Mouse (Mus musculus): Measurements from ENCODE around the gene Eef2k.
"Not testable (repeated sequence)": the region's sequence is repeated elsewhere in the genome, so short reads cannot be mapped to it uniquely, and the experiment has no call there.

Gene Eef2k

DNA sequence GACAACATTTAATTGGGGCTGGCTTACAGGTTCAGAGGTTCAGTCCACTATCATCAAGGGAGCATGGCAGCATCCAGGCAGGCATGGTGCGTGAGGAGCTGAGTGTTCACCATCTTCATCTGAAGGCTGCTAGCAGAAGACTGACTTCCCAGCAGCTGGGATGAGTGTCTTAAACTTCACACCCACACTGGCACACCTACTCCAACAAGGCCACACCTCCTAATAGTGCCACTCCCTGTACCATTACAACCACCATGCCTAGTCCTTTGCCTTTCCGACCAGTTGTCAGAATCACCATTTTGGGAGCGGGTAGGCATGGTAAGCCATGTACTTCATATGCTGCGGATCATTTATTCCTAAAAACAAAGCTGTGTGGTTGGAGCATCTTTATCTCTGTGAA is 38.1 kb downstream of the Eef2k start:
- DNase-seq (ENCODE audit: low spot score), result no peak

- DNase-seq (ENCODE audit: low spot score), result no peak
Observed at GRCm38 (mm10) chr7:120881451-120881850, 38.8 kb downstream of the Eef2k start.

- DNase-seq (ENCODE audit: low spot score), result no peak
Observed at GRCm38 (mm10) chr7:120882674-120883073, 40.0 kb downstream of the Eef2k start.

DNA sequence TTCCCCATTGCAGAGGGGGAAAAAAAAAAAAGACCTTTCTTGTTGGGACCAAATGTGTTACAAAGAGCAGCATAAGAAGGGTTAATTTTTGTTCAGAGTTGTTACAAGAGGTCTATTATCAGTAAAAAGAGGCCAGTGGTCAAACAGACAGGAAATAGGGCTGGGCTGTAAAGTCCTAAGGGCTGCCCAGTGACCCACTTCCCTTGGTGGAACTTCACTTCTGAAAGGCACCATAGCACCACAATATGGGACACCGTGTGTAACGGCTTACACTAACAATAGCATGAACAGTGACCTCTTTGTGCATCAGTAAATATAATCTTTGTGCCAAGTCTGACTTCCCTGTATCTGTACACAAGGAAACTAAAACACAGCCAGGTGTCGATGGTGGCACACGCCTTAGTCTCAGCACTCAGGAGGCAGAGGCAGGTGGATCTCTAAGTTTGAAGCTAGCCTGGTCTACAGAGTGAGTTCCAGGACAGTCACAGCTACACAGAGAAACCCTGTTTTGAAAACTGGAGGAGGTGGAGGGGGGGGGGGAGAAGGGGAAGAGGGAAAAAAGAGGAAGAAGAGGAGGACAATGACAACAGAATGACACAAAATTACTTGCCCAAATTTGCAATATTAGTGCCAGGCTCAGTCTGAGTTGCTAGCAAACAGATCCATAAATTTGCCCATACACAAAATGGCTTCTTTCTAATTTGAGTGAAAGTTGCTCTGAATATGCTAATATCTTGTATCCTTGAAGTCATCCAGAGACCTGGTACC is 41.1 kb downstream of the Eef2k start:
- no peak for DNase-seq (ENCODE audit: low spot score)

GRCm38 (mm10) chr7:120884746-120885145 is 42.1 kb downstream of the Eef2k start:
- no peak for DNase-seq (ENCODE audit: low spot score)

DNA sequence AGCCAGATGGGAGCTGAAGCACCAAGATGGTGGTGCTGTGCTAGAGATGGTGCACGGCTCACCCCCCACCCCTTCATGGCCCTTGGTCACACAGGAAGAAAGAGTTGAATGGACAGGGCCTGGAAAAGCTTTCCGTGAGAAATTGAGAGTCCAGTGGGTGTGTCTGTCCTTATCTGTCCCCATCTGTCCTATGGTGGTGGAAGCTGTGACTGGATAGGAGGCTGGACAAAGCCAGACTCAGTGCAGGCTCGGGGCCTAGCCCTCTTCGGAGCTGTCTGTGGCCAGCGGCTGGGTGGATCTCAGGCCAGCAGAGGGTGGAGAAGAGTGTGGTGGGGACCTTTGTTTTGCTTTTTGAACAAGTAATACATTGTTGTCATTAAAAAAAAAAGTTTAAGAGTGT is 50.5 kb downstream of the Eef2k start:
- no peak for DNase-seq (ENCODE audit: low spot score)

DNA sequence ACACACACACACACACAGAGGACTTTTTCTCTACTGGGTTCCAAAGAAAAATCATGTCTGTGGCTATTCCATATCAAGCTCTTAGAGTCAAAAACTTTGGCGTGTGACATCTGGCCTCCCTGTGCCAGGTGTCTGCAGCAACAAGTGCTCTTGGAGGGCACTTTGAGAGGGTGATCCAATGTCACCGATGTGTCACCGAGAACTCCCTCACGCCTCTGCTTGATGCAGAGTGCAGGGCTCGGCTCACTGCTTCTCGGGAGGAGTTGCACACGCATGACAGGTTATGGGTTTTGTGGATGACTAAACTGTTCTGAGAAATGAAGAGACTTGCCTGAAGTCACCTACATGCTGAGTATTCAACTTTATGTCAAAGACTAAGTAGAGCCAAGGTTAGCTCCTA is 54.4 kb downstream of the Eef2k start:
- no peak for DNase-seq (ENCODE audit: low spot score)

DNA sequence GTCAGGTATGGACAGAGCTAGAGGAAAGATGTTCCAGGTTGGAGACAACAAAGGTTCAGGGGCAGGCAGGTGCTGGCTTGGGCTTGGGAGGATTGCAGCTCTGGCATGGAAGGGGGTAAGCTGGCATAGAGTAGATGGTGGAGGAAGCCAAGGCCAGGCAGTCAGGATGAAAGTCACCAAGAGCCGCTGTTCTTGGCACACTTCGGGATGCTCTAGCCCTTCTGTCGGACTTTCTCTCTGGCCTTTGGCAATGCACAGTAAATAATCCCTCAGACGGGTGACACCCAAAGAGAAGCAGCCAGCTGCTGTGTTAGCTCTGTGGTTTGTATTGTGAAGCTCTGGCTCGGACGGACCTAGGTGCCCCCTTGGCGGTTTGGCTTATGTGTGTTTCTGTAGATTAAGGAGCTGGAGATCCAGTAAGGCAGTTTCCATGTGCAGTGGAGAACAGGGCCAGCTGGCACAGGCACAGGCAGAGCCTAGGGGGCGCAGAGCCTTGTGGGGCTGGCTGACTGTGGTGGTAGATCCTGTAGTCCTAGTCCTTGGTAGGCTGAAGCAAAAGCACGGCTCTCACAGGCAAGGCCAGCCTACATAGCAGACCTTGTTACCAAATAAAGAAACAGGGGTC is 55.2 kb downstream of the Eef2k start:
- DNase-seq (ENCODE audit: low spot score), result no peak

GRCm38 (mm10) chr7:120900191-120900590 is 57.6 kb downstream of the Eef2k start:
- no peak for DNase-seq (ENCODE audit: low spot score)

DNA sequence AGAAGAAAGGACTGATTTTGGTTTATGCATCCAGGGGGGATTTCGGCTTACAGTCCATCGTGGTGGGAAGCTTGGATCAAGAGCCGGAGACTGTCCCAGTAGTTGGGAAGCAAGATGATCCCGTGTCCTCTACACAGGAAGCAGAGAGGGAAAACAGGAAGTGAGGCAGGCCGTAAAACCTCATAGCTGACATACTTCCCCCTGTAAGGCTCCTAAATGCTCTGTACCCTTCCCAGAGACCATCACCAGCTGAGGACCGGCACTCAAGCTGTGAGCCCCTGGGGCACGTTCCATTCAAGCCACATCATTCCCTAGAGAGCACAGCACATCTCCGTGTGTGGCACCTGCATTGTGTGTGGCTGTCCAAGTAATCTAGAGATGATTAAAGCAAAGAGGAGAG is 59.1 kb downstream of the Eef2k start:
- no peak for DNase-seq (ENCODE audit: low spot score)

DNA sequence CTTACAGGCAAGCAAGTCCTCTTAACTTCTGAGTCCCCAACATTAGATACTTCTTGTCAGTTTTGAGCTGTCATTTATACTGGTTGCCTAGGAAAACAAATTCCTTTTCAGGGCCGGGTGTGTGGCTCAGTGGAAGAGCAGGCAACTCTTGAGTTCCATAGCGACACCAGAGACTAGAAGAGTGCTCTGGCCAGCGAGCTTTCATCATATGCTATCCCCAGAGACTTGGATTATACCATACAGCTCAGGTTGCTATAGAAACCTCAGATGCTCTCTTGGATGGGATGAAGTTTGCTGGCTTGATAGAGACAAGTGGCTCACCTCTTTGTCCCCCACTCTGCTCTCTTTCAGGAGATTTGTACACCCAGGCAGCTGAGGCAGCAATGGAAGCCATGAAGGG is 60.3 kb downstream of the Eef2k start:
- no peak for DNase-seq (ENCODE audit: low spot score)

DNA sequence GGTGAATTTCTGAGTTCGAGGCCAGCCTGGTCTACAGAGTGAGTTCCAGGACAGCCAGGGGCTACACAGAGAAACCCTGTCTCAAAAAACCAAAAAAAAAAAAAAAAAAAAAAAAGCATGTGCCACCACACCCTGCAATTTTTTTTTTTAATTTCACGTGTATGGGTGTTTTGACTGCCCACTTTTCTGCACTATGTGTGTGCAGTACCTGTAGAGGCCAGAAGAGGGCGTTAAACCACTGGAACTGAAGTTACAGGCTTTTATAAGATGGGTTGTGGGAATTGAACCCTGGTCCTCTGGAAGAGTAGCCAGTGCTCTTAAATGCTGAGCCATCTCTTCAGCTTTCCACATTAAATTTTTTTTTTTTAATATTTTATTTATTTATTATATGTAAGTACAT is 67.5 kb downstream of the Eef2k start:
- not testable (repeated sequence) for DNase-seq (ENCODE audit: low spot score)

GRCm38 (mm10) chr7:120911268-120911667 is 68.6 kb downstream of the Eef2k start:
- not testable (repeated sequence) for DNase-seq (ENCODE audit: low spot score)

GRCm38 (mm10) chr7:120913332-120913731 is 70.7 kb downstream of the Eef2k start:
- no peak for DNase-seq (ENCODE audit: low spot score)

- no peak for DNase-seq (ENCODE audit: low spot score)
Observed at GRCm38 (mm10) chr7:120916262-120916875, 73.7 kb downstream of the Eef2k start.

GRCm38 (mm10) chr7:120917279-120917591 is 74.6 kb downstream of the Eef2k start:
- DNase-seq (ENCODE audit: low spot score), result no peak

GRCm38 (mm10) chr7:120917592-120918461 is 75.2 kb downstream of the Eef2k start, which contains the start of gene Polr3e:
Gene Polr3e, plus strand, starts transcription at chr7:120917744.
- DNase-seq (ENCODE audit: low spot score), result peak; percentile 98

GRCm38 (mm10) chr7:120918526-120918962 is 75.9 kb downstream of the Eef2k start:
- DNase-seq (ENCODE audit: low spot score), result no peak

- no peak for DNase-seq (ENCODE audit: low spot score)
Observed at GRCm38 (mm10) chr7:120933110-120933509, 90.5 kb downstream of the Eef2k start.

DNA sequence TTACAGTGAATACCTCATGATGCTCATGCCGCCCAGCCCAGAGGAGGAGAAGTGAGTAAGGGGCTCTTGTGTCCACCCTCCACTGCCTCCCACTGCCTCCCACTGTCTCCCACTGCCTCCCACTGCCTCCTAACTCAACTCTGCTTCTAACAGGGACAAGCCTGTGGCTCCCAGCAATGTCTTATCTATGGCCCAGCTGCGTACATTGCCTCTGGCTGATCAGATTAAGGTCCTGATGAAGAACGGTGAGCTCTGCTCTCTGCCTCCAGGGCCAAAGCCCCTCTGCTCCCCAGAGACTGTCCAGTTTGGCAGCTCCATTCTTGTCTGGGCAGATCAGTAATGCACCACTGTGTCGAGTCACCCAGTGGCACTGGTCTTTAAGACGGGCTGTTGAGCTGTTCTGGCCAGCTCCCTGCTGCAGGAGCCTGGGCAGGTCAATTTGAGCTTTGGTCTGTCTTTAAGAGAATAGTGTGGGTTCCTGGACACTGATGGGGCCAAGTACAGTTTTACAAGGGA is 91.1 kb downstream of the Eef2k start:
- DNase-seq (ENCODE audit: low spot score), result no peak

DNA sequence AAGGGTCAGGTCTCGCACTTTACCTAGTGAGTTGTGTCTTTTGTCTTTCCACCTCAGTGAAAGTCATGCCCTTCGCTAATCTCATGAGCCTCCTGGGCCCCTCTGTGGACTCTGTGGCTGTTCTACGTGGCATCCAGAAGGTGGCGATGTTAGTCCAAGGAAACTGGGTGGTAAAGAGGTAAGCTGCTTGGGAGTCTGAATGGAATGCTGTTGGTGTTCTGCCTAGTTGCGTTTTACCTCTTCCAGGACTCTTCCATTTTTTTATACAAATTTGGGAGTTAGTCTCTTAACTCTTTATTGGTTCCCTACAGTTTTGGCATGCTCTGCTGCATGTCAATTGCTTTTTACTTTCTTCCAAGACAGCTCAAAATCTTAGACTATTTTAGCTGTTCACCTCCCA is 92.1 kb downstream of the Eef2k start:
- no peak for DNase-seq (ENCODE audit: low spot score)

GRCm38 (mm10) chr7:120936522-120936921 is 93.9 kb downstream of the Eef2k start:
- DNase-seq (ENCODE audit: low spot score), result no peak

Measured in ovary, postnatal 10 days (tissue).